Mouse (Mus musculus): ENCODE measurements around the gene Fuk. TPM values are rescaled to one million over a fixed set of nuclear protein-coding genes. Genes with fewer than 3 reads are reported as not detected.
"Not testable (repeated sequence)": the region's sequence is repeated elsewhere in the genome, so short reads cannot be mapped to it uniquely, and the experiment has no call there.

Gene Fuk
- total RNA-seq, 4 experiments from 2014 or later, result 3.6 to 4.5 (median 4.0) TPM

DNA sequence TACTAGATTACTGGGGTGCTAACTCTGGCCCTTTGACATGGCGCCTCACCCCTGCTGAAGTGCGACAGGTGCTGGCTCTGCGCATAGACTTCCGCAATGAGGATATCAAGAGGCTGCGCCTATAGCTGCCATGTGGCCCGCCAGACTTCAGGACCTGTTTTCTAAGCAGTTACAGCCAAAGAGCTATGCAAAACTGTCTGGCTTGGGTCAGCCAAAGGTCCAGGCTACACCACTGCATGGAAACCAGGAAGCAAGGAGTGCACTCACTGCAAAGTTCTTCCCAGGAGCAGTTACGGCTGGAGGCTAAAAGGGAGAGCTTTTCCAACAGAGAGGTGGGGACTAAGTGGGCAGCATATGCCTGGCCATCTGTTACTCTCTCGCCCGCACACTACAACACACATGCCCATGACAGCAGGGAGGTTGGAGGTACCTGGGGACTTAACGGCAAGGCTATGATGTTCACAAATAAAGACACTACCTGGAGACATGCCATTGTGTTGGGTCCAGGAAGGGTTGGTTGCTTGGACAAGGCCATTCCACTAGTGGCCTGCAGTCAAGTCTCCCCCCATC is 20.5 kb downstream of the Fuk start:
- no peak for DNase-seq (ENCODE audit: low spot score in 2 of 2)

DNA sequence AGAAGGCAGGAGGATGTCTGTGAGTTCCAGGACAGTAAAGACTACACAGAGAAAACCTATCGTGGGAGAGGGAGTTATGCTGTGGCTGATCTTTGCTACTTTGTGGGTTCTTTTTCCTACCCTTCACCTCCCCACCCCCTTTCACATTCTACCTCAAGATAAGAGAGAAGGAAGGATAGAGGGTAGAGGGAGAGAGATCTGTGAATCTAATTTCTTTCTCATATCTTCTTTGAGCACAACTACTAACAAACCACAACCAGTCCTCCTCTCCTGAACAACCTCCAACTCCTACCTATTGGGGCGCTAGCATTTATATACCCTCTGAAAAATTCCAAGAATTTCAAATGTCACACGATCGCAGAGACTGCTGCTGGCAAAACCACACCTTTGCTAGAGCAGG is 24.4 kb downstream of the Fuk start:
- no peak for DNase-seq (ENCODE audit: low spot score in 2 of 2)

DNA sequence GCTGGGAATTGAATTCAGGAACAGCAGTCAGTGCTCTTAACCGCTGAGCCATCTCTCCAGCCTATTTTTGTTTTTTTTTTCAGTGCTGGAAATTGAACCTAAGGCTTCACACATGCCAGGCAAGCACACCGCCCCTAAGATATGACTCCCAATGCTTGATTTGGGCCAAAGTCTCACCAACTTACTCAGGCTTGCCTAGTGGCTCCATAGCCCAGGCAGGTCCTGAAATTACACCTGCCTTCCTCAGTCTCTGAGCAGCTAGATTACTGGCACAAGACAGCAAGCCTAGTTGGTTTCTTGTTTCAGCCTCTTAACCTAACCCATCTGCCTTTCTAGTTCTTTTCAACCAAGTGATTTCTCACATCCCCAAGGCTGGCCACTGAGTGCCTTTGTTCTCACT is 31.8 kb downstream of the Fuk start:
- no peak for DNase-seq (ENCODE audit: low spot score in 2 of 2)

DNA sequence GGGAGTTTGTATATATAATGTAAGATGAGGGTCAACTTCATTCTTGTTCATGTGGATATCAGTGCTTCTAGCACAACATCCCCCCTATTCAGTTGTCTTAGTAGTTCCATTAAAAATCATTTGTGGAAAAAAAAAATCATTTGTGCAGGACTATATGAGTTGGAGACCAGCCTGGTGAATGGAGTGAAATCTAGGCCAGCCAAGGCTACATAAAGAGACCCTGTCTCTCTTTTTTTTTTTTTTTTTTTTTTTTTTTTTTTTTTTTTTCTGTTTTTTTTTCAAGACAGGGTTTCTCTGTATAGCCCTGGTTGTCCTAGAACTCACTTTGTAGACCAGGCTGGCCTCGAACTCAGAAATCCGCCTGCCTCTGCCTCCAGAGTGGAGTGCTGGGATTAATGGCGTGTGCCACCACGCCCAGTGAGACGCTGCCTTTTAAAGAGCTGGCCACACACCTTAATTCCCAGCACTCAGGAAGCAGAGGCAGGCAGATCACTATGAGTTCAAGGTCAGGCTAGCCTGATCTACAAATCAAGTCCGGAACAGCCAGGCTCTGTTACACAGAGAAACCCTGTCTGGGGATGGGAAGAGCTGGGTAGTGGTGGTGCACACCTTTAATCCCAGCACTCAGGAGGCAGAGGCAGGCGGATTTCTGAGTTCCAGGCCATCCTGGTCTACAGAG is 40.8 kb downstream of the Fuk start:
- not testable (repeated sequence) for DNase-seq (ENCODE audit: low spot score in 2 of 2)

DNA sequence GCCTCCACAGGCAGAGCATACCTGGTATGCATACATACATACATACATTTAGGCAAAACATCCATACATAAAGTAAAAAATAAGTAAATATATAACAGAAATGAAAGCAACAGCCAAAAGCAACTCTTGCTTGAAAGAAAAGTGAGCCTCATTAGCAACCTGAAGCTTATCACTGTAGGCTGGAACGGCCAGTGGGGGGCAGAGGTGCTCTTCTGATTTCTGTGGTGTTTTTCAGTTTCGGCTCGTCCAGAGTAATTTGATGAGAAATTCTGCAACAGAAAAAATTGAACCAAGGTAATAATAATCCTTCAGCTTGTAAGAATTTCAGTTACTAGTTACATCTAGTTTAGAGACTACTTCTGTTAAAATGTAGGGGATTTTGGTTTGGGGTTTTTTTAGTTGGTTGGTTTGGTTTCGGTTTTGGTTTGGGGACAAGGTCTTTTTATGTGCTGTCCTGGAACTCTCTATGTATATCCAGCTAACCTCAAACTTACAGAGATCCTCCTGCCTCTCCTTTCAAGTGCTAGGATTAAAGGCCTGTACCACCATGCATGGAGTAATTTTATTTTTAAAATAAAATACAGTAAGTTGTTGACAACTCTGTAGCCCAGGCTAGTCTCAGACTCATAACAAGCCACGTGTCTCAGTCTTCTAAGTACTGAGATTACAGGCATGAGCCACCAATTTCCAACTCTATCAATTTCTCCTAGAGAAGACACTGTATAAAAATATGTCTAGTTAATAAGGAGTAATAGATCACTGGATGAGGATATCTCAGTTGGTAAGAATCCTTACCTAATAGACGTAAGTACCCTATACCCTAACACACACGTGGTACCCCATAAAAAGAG is 42.4 kb downstream of the Fuk start:
- DNase-seq (ENCODE audit: low spot score in 2 of 2), result no peak

DNA sequence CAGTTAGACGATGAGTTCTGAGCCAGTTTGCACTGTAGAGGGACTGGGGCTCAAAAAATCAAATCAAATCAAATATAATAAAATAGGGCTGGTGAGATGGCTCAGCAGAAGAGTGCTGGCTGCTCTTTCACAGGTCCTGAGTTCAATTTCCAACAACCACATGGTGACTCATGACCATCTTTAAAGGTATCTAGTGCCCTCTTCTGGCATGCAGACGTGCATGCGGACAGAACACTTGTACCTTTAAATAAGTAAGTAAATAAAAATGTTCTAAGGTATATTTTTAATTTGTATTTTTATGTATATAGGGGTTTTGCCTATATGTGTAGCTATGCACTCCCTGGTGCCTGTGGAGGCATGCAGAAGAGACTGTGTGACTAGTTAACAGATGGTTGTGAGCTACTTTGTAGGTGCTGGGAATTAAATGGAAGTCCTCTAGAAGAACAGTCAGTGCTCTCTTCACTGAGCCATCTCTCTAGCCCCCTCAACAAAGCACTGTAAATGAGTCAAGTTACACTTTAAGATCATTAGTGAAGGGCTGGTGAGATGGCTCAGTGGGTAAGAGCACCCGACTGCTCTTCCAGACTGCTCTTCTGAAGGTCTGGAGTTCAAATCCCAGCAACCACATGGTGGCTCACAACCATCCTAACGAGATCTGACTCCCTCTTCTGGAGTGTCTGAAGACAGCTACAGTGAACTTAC is 45.4 kb downstream of the Fuk start:
- no peak for DNase-seq (ENCODE audit: low spot score in 2 of 2)

DNA sequence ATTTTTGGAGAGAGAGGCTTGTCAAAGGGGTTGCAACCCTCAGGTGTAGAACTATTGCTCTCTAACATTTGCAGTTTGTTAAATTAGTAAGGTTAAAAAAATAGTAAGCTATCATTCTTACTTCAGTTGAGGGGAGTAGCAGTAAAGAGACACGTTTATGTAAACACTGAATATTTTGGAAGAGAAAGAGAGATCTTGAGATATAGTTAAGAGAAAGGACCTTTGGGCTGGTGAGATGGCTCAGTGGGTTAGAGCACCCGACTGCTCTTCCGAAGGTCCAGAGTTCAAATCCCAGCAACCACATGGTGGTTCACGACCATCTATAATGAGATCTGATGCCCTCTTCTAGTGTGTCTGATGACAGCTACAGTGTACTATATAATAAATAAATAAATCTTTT is 46.2 kb downstream of the Fuk start:
- not testable (repeated sequence) for DNase-seq (ENCODE audit: low spot score in 2 of 2)

DNA sequence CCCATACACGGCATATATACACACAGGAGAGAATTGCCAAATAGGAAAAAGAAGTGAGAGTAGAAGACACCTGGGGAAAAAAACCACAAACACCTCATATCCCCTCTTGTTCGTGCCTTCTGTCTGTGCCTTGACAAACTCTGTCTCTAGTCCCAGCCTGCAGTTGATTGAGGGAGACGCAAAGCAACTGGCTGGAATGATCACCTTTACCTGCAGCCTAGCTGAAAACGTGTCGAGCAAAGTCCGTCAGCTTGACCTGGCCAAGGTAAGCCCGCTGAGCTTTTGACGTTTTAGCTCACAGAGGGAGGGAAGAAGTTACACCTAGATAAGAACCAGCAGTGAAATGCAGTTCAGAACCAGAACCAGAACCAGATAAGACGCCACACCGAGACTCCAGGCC is 51.1 kb downstream of the Fuk start:
- DNase-seq (ENCODE audit: low spot score in 2 of 2), result no peak

DNA sequence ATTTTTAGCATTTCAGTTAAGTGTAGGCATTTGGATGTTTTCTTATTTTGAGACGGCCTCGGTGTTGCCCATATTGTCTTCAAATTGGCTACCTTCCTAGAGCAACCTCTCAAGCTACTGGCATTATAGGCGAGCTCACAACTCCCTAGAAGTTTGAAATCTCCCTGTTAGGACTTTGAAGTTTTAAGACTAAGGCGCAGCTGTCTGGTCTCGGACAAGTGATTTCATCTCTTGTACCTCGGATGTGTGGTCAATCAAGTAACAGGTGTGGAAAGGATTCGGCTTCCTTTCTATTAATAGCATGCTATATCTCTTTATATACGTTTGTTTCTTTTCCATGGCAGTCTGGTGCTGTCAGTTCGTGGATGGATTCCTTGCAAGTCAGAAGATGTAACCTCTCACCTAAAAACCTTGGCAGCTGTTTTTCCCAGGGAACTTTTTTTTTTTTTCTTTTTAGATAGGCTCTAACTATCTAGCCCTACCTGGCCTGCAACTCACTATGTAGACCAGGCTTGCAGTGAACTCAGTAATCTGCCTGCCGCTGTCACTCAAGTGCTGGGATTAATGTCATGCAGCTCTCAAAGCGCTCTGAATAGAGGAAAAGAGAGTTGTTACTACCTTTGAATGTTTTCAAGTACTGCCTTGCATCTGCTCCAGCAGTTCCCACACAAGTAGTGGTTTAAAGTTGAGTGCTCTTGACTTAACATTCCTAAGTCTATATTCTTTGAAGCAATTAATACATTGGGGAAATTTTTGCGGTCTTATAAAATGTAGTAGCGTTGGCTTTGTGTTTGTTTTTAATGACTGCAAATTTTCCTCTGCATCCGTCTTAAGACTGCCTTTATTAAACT is 54.4 kb downstream of the Fuk start:
- no peak for DNase-seq (ENCODE audit: low spot score in 2 of 2)

DNA sequence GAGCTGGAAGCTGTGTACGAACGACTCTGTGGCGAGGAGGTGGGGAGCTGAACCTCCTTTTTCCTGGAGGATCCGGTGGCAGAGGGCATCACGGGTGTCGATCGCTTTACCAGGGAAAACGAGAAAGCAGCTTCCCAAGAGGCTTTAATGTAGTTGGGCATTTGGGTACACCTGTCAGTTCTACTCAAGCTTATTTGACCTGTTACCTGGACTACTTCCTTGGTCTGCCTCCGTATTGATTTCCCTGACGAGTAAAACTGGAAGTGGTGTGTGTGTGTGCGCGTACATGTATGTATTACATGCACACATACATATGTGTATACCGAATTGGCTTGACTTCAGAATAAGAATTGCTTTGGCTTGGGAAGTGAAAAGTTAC is 55.1 kb downstream of the Fuk start:
- DNase-seq (ENCODE audit: low spot score in 2 of 2), result no peak

DNA sequence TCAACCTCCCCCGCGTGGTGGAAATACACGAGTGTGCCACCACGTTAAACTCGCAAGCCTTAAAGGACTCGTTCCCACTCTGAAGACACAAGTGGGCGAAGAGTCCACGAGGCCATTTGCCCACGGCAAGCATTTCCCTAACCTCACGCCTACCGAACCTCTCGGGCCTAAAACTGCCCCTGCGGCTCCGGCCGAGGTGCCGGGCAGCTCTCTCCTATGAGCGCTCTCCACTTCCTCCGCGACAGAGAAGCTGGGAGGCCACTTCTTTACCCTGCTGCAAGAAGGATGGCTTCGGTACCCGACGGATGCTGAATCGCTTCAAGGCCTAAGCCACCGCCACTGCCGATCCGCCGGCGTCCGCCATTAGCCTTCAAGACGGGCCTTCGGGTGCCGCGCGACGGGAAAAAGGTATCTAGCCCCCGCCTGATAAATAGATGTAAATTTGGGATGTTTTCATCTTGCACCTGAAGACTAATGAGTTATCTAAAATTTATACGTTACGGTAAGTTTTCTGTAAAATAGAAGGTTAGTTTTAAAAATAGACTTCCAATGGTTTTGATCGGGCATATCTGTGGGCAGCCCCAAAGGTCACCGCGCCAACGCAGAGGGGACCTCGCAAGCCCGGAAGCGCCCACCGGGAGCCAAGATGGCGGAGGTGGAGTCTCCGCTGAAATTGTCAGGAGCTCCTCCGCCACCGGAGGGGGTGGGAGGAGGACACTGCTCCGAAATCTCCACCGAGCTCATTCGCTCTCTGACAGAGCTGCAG is 55.7 kb downstream of the Fuk start, which contains the start of the genes Cog4 and Sf3b3:
Gene Cog4, plus strand, starts transcription at position 196 of the 766 bp plus-strand sequence.
Gene Sf3b3, minus strand, starts transcription at position 383 of the 766 bp plus-strand sequence.
- peak; percentile 72 to 78 for DNase-seq (ENCODE audit: low spot score in 2 of 2)

DNA sequence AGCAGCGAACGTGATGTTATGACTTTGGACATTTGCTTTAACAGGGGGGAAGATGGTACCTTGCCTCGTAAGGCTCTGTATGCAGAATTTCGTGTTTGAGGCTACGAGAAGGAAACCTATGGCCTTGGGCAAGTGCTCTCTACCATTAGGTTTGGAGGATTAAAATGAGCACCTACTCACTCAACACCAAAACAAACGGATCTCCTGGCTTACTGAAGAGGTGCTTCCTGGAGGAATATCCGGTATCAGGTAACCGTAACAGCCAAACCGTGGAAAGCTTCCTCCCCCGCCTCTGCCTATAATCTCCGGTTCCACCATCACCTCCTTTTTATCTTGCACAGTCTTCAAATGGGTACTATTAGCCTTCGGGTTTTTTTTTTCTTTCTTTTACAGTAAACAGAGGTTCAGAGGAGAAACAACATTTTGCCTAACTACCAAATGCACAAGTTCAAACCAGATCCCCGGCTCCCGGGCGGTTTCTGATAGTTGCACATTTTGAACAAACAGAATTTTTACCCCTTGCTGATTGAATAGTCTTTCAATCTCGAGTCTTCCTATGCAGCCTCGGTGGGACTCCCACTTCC is 56.4 kb downstream of the Fuk start:
- no peak for DNase-seq (ENCODE audit: low spot score in 2 of 2)

DNA sequence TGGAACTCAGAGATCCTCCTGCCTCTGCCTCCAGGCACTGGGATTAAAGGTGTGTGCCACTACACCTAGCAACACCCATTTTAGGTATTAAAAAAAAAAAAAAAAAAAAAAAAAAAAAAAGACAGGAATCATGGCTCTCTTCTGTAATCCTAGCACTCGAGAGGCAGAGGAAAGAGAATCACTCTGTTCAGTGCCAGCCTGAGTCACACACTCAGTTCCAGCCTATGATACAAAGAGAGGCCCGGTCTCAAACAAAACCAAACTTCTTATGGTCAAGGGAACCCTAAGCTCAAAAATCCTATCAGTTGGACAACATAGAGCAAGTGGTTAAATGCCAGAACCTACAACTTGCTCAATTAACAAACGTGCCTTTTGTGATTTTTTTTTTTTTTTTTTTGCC is 57.3 kb downstream of the Fuk start:
- DNase-seq (ENCODE audit: low spot score in 2 of 2), result no peak

DNA sequence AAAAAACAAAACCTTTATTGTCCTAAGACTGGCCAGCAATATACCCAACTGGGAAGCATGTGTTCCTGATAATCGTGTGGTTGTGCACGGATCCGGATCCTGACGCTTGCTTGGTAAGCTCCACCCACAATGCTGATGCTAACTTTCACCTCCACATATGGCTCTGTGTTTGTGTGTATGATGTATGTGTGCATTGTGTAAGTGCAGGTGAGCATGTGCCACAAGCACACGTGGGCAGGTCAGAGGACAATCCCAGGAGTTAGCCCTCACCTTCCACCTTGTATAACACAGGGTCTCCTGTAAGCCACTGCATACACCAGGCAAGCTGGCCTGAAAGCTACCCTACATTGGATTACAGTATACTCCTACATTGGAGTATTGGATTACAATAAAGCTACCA is 59.1 kb downstream of the Fuk start:
- DNase-seq (ENCODE audit: low spot score in 2 of 2), result no peak

DNA sequence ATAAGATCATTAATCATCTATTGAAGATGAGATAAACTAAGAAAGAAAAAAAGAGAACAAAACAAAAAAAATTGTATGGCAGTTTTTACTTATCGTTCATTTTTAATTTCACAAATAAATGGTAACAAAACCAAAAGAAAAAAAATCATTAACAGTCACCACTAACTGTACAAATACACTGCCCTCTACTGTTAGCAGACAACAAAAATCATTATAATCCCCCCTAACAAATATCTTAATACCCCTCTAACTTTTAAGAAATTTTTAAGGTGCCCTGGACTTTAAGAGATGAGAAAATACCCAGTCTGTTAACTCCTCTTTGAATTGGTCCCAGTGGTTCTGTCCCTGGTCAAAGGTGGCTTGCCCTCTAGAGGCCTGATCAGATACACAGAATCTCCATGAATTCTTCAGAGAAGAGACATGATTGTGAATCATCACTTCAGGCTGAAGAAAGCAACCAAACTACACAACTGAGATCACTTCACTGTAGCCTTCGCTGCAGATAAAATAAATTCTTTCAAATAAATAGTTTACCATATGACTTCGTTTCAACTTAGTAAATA is 60.2 kb downstream of the Fuk start:
- DNase-seq (ENCODE audit: low spot score in 2 of 2), result no peak
